Mouse (Mus musculus) limb, embryonic 14.5 days (tissue): Measurements from ENCODE around the gene Npc2. TPM values are rescaled to one million over a fixed set of nuclear protein-coding genes. Genes with fewer than 3 reads are reported as not detected.

ENCODE experiments used
- ATAC-seq: fragments of 200-750 bp; cut with Nextera tagmentation; 2 replicates; pipeline ENCODE4 v1.8.0; 2017; ENCODE audit warnings: low read depth, moderate number of reproducible peaks, moderate TSS enrichment; ENCODE audit not compliant: low FRiP score
- DNase-seq: peaks from one replicate; pipeline ENCODE4 v3.0.0-alpha.2; 2015; ENCODE audit warnings: low spot score
- H3K27ac ChIP-seq: fragments of 300-500 bp; sonication (generic); replicated peaks from 2 replicates; pipeline ENCODE4 v1.5.1; 2014; ENCODE audit warnings: low read depth, mild to moderate bottlenecking, low read length, moderate library complexity, mixed read lengths
- H3K27me3 ChIP-seq: fragments of 300-500 bp; sonication (generic); 2 replicates; pipeline ENCODE4 v1.6.1; 2014; ENCODE audit warnings: low read length, mixed read lengths; ENCODE audit not compliant: control insufficient read depth, insufficient read depth
- H3K36me3 ChIP-seq: fragments of 300-500 bp; sonication (generic); 2 replicates; pipeline ENCODE4 v1.6.1; 2014; ENCODE audit warnings: mild to moderate bottlenecking, low read length, moderate library complexity, mixed read lengths; ENCODE audit not compliant: control insufficient read depth, insufficient read depth
- H3K4me1 ChIP-seq: fragments of 300-500 bp; sonication (generic); 2 replicates; pipeline ENCODE4 v1.6.1; 2014; ENCODE audit warnings: antibody characterized with exemption, low read length, mixed read lengths; ENCODE audit not compliant: control insufficient read depth, insufficient read depth
- H3K4me2 ChIP-seq: fragments of 300-500 bp; sonication (generic); replicated peaks from 2 replicates; pipeline ENCODE4 v1.6.1; 2014; ENCODE audit warnings: low read depth, mild to moderate bottlenecking, low read length, moderate library complexity; ENCODE audit not compliant: severe bottlenecking
- H3K4me3 ChIP-seq: fragments of 300-500 bp; sonication (generic); replicated peaks from 2 replicates; pipeline ENCODE4 v1.5.1; 2014; ENCODE audit warnings: low read length
- H3K9ac ChIP-seq: fragments of 300-500 bp; sonication (generic); 2 replicates; pipeline ENCODE4 v1.6.1; 2014; ENCODE audit warnings: mild to moderate bottlenecking, low read depth, low read length, moderate library complexity; ENCODE audit not compliant: severe bottlenecking
- H3K9me3 ChIP-seq: fragments of 300-500 bp; sonication (generic); 2 replicates; pipeline ENCODE4 v1.6.1; 2016; ENCODE audit warnings: low read length; ENCODE audit not compliant: control insufficient read depth
- POLR2A ChIP-seq: fragments of 200-500 bp; IDR thresholded peaks from 2 replicates; pipeline ENCODE4 v1.8.0; 2012; ENCODE audit warnings: inconsistent platforms, mild to moderate bottlenecking, moderate library complexity, borderline replicate concordance; ENCODE audit not compliant: insufficient read depth, insufficient read length; ENCODE audit errors: extremely low read depth
- WGBS: fragments of 180-500 bp; shearing (Covaris S2); extraction: QIAGEN DNeasy Blood & Tissue Kit; methylation state at CpG from one replicate; pipeline ENCODE4 v1.1.7; 2014; 5-methylcytosine and 5-hydroxymethylcytosine counted together
- polyA plus RNA-seq, 2 experiments: library from polyadenylated mRNA; depleted of rRNA in 1 of 2; stranded (reverse) in 1 of 2; unstranded in 1 of 2; fragments of >200 nt; fragmentation: Nextera tagmentation in 1 of 2; extraction: Ambion mirVana in 1 of 2; gene quantifications; 2 replicates each; pipeline versions ENCODE4 v1.2.1 to v1.2.3; 2012 to 2014

Gene Npc2
- polyA plus RNA-seq, 2 experiments, result 65.1 to 87.7 TPM

GRCm38 (mm10) chr12:84733366-84733765 is 39.6 kb downstream of the Npc2 start:
- Histone ChIP-seq H3K36me3 (no peaks in the 10 kb centered on the region), H3K4me3 (no peak overlapping the region), H3K27me3 (no peaks in the 10 kb centered on the region), H3K9ac (no peak overlapping the region), H3K27ac (no peak overlapping the region), H3K4me1 (no peaks in the 10 kb centered on the region), H3K4me2 (no peak overlapping the region), H3K9me3 (no peaks in the 10 kb centered on the region)
- TF ChIP-seq POLR2A, result no peak
- WGBS, result 75% methylated on average over 13 of the region's 13 CpGs
- DNase-seq, result no peak
- ATAC-seq, result no peak

- Histone ChIP-seq H3K36me3 (no peaks in the 10 kb centered on the region), H3K9ac (no peak overlapping the region), H3K27ac (no peak overlapping the region), H3K4me3 (no peak overlapping the region), H3K4me2 (no peak overlapping the region), H3K4me1 (no peaks in the 10 kb centered on the region), H3K9me3 (no peaks in the 10 kb centered on the region), H3K27me3 (no peaks in the 10 kb centered on the region)
- 89% methylated on average over 10 of the region's 10 CpGs for WGBS
- DNase-seq, result no peak
- TF ChIP-seq POLR2A, result no peak
- ATAC-seq, result no peak
These were observed 44.5 kb downstream of the Npc2 start for GRCm38 (mm10) chr12:84728421-84728820.

- Histone ChIP-seq H3K9ac (no peak overlapping the region), H3K4me3 (no peak overlapping the region), H3K4me2 (no peak overlapping the region), H3K27ac (no peak overlapping the region), H3K4me1 (no peaks in the 10 kb centered on the region), H3K36me3 (no peaks in the 10 kb centered on the region), H3K27me3 (no peaks in the 10 kb centered on the region), H3K9me3 (no peaks in the 10 kb centered on the region)
- 50% methylated on average over 5 of the region's 5 CpGs for WGBS
- TF ChIP-seq POLR2A, result no peak
- DNase-seq, result no peak
- ATAC-seq, result no peak
These were observed 45.5 kb downstream of the Npc2 start for GRCm38 (mm10) chr12:84727434-84727833.

- 33% methylated on average over 4 of the region's 4 CpGs for WGBS
- Histone ChIP-seq H3K9me3 (no peaks in the 10 kb centered on the region), H3K4me3 (no peak overlapping the region), H3K27me3 (no peaks in the 10 kb centered on the region), H3K4me2 (no peak overlapping the region), H3K9ac (no peak overlapping the region), H3K27ac (no peak overlapping the region), H3K4me1 (no peaks in the 10 kb centered on the region), H3K36me3 (no peaks in the 10 kb centered on the region)
- ATAC-seq, result no peak
- TF ChIP-seq POLR2A, result no peak
- no peak for DNase-seq
These were observed 46.0 kb downstream of the Npc2 start for GRCm38 (mm10) chr12:84726986-84727385.

GRCm38 (mm10) chr12:84726391-84726790 is 46.6 kb downstream of the Npc2 start:
- no peaks in the 10 kb centered on the region for H3K9me3 ChIP-seq
- DNase-seq, result no peak
- H3K4me2 ChIP-seq, result no peak overlapping the region
- H3K36me3 ChIP-seq, result no peaks in the 10 kb centered on the region
- 81% methylated on average over 4 of the region's 4 CpGs for WGBS
- no peak for TF ChIP-seq POLR2A
- H3K9ac ChIP-seq, result no peak overlapping the region
- ATAC-seq, result no peak
- H3K4me3 ChIP-seq, result no peak overlapping the region
- H3K27me3 ChIP-seq, result no peaks in the 10 kb centered on the region
- no peak overlapping the region for H3K27ac ChIP-seq
- H3K4me1 ChIP-seq, result no peaks in the 10 kb centered on the region

GRCm38 (mm10) chr12:84718462-84719244 is 54.3 kb downstream of the Npc2 start:
- Histone ChIP-seq H3K36me3 (no peaks in the 10 kb centered on the region), H3K9ac (no peak overlapping the region), H3K9me3 (no peaks in the 10 kb centered on the region), H3K4me3 (no peak overlapping the region), H3K27ac (no peak overlapping the region), H3K4me2 (no peak overlapping the region), H3K4me1 (no peaks in the 10 kb centered on the region), H3K27me3 (no peaks in the 10 kb centered on the region)
- ATAC-seq, result no peak
- TF ChIP-seq POLR2A, result no peak
- WGBS, result 83% methylated on average over 9 of the region's 9 CpGs
- no peak for DNase-seq
